Mouse (Mus musculus) cortical plate, adult 2 months (tissue): ENCODE results near the gene Slc1a2.

Experiments
- CTCF ChIP-seq: fragments of 200-500 bp; IDR thresholded peaks from 2 replicates; pipeline ENCODE4 v1.5.1; 2011; ENCODE audit warnings: mild to moderate bottlenecking, control low read depth, low read length; ENCODE audit not compliant: insufficient read depth; ENCODE audit errors: extremely low read depth
- POLR2A ChIP-seq: fragments of 200-500 bp; IDR thresholded peaks from 2 replicates; pipeline ENCODE4 v1.6.1; 2011; ENCODE audit warnings: mild to moderate bottlenecking, low read length, control low read depth; ENCODE audit not compliant: insufficient read depth; ENCODE audit errors: extremely low read depth

DNA sequence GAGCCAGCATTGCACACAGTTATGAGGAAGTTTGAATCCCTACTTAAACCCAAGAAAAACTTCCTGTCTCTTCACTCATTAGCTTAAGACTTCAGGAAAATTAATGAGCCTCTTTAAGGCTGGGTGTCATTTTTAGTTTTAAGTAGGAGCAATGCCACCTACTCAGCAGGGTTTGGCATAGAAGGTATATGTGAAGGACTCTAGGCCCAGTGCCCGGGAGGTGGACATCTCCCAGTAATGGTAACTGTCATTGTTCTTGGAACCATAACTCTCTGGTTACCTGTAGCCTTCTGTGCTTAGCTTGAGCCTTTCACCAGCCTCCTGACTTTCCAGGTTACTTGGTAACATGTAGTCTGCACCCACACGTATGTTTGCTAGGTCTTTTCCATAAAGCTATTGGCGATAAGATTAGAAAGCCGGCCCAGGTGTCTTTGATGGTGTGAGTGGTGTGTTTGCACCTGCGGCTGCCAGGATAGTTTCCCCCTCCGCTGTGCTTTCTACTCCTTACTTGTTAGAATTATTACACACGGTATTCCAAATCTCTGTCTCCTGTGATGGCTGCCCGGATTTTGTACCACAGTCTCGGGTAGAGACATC, 18.4 kb downstream of the Slc1a2 start:
- TF ChIP-seq CTCF (no peak), POLR2A (no peak)
